Mouse (Mus musculus) erythroid progenitor cell, adult 5-6 weeks (primary cell): ENCODE data around the gene Foxa3. TPM values are rescaled to one million over a fixed set of nuclear protein-coding genes. Genes with fewer than 3 reads are reported as not detected.
"Not testable (repeated sequence)": the region's sequence is repeated elsewhere in the genome, so short reads cannot be mapped to it uniquely, and the experiment has no call there.

ENCODE experiments used
- ATAC-seq: replicated peaks from 2 replicates; pipeline ENCODE4 v1.8.0; 2016; ENCODE audit warnings: moderate number of reproducible peaks, mild to moderate bottlenecking, moderate TSS enrichment, inconsistent platforms; ENCODE audit not compliant: poor library complexity, low FRiP score, severe bottlenecking
- total RNA-seq, 2 experiments: library from RNA; stranded (forward) in 1 of 2; stranded (reverse) in 1 of 2; fragments of 150-400 nt in 1 of 2; fragments of 186-747, 209-891 nt in 1 of 2; gene quantifications; 2 replicates each; pipeline versions ENCODE4 v1.2.3 to v1.2.4; 2015 to 2017; ENCODE audit warnings: low replicate concordance in 2 of 2

Gene Foxa3
- total RNA-seq (2015; ENCODE audit: low replicate concordance) (not detected in 2 replicates), total RNA-seq (2017; ENCODE audit: low replicate concordance) (not detected in 2 replicates)

DNA sequence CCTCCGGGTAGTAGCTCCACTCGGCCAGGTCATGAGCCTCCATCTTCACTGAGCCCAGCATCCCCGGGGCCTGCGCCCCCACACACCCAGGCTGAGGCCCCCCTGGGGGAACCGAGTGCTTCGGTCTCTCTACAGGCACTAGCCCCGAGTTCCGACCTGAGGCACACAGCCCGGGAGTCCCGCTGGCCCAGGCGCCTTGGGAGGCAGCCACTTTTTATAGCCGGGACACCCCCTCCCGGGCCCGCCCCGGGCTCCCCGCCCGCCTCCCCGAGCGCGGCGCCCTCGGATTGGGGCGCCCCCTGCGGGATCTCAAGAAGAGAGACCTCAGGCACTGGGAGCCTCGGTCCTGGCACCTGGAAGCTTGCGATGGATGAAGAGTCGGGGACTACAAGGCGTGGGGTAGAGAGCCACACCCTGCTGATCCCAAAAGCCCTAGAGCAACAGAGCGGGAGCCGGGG is at the start of gene Foxa3:
Gene Foxa3 (minus strand): TSS at position 182 of the 458 bp plus-strand sequence.
- peak; percentile 40 for ATAC-seq

- ATAC-seq: not testable (repeated sequence)
These were observed 47.7 kb upstream of the Foxa3 start for GRCm38 (mm10) chr7:19071024-19071423.

DNA sequence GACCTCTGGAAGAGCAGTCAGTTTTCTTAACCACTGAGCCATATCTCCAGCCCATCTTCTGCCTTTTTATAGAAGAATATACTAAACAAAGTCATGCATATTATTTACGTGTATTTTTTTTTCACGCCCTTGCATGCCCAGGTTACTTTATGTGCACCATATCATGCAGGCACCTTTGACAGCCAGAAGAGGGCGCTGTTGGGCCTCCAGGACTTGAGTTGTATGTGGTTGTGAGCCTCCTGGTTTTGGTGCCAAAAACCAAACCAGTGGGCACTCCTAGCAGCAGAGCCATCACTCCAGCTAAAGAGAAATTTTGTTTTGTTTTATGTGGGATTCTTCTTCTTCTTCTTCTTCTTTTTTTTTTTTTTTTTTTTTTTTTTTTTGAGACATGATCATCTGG is 46.2 kb upstream of the Foxa3 start:
- no peak for ATAC-seq

- ATAC-seq: no peak
These were observed 45.4 kb upstream of the Foxa3 start for GRCm38 (mm10) chr7:19068707-19069106.

DNA sequence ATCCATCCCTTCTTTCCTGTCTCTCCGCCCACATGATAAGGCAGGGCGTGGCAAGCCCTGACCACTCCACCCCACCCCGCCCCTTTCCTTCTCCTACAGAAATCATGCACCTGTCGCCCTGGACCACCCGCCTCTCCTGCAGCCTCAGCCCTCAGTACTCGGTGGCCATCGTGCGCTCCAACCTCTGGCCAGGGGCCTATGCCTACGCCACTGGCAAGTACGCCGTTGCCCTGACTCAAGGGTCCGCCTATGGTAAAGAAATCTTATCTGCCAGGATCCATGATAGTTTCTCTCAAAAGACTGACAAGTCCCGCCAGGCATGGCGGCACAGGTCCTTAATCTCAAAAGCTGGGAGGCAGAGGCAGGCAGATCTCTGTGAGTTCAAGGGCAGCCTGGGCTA is 44.6 kb upstream of the Foxa3 start:
- ATAC-seq: no peak

DNA sequence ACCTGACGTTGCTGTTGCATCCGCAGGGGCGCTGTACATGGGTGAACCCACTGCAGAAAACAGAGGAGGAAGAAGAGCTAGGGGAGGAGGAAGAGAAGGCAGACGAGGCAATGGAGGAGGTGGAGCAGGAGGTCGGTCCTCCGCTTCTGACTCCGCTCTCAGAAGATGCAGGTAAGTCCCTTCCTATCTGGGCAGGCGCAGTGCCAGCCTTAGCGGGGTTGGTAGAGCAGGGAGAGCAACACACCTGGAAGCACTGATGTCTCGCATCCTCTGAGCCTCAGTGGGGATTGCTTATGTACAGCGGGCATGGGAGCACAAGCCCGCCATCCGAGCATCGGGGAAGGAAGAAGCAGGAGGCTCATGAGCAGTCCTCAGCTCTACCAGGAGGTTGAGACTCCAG is 43.7 kb upstream of the Foxa3 start:
- no peak for ATAC-seq

DNA sequence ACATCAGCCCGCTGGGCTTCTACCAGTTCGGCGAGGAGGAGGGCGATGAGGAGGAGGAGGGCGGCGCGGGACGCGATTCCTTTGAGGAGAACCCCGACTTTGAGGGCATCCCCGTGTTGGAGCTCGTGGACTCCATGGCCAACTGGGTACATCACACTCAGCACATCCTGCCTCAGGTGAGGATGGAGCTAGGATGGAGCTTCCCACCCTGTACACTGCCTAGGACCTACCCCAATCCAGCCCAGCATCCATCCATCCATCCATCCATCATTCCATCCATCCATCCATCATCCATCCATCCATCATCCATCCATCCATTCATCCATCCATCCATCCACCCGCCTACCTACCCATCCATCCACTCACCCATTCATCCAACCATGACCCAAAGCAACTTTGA is 42.6 kb upstream of the Foxa3 start:
- ATAC-seq: no peak

DNA sequence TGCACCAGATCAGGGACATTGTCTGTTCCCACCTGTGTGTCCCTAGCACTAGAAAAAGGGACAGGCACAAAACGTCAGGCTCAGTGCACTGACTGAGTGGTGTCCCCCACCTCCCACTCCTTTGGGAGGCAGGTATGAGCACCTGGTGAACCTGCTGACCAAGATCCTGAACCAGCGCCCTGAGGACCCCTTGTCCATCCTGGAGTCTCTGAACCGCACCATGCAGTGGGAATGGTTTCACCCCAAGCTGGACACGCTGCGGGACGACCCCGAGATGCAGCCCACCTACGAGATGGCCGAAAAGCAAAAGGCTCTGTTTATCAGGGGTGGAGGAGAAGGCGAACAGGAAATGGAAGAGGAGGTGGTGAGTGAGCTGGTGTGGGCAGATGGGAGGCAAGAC is 34.1 kb upstream of the Foxa3 start:
- ATAC-seq: no peak

DNA sequence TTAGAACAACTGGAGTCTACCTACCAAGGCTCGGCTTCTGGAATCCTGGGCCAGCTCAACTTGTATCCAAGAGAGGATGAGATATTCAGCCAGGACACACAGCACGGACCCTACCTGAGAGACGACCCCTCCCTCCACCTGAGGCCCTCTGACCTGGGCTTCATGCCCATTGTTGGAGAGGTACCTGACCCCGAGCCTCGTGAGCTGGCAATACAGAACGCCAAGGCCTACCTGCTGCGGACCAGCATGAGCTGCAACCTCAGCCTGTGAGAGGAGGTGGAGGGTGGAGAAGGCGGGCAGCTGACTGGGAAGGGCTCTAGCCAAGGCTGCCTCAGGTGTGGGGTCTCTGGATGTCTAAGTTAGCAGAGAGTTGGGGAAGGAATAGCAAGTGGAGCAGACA is 31.8 kb upstream of the Foxa3 start:
- no peak for ATAC-seq

- no peak for ATAC-seq
These were observed 31.4 kb upstream of the Foxa3 start for GRCm38 (mm10) chr7:19054777-19055076.

DNA sequence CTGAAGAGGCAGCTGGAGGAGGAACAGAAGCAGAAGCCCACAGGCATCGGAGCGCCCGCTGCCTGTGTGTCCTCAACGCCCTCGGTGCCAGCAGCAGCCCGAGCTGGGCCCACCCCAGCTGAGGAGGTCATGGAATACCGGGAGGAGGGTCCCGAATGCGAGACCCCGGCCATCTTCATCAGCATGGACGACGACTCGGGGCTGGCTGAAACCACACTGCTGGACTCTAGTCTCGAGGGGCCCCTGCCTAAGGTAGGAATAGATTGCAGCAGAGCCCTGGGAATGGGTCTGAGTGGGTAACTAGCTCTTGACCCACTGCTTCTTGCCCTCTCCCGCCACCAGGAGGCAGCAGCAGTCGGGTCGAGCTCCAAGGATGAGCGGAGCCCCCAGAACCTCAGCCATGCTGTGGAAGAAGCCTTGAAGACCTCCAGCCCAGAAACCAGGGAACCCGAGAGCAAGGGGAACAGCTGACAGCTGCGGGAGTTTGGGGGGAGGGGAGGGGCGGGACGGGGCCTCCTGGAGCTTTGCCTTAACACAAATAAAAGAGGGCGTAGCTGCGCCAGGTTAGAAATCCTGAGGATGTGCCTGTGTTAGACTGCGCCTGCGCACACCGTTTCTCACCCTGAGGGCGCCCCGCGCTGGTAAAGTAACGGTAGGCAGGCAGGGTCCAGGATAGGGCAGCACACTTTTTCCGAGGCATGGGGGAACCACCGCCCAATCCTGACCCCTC is 30.9 kb upstream of the Foxa3 start, which contains the start of gene Rsph6a:
Gene Rsph6a (plus strand): TSS at position 644 of the 730 bp plus-strand sequence.
- ATAC-seq: no peak

DNA sequence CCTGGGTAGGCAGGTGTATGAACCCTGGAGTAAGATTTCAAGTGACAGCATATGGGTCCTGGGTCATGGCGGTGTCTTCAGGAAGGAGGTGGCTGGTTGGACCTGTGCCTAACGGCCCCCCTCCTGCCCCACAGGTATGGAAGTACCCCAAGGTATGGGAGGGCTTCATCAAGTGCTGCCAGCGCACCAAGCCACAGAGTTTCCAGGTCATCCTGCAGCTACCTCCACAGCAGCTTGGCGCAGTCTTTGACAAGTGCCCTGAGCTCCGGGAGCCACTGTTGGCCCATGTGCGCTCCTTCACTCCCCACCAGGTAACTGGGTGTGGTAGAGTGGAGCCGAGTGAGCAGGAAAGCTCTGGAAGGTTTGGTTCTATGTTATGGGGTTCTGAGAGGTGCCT is 29.8 kb upstream of the Foxa3 start:
- ATAC-seq: no peak

GRCm38 (mm10) chr7:19052345-19053135 is 29.2 kb upstream of the Foxa3 start:
- no peak for ATAC-seq

DNA sequence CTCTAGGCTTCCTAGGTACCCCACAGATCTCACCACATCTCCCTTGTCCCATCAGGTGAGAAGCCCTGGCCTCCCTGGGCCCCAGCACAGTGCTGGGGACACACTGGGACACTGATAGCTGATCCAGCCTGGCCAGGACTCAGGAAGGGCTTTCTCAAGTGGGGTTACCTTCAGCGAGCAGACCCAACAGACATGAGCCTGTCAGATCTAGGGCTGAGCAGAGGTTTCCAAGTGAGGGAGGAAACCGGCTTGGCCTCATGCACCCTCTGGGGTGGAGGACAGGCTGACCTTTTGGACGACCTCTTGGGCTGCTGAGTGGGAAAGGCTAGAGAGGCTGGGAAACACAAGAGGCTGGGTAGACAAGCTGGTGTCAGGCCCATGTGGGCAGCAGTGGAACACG is 27.8 kb upstream of the Foxa3 start:
- no peak for ATAC-seq

DNA sequence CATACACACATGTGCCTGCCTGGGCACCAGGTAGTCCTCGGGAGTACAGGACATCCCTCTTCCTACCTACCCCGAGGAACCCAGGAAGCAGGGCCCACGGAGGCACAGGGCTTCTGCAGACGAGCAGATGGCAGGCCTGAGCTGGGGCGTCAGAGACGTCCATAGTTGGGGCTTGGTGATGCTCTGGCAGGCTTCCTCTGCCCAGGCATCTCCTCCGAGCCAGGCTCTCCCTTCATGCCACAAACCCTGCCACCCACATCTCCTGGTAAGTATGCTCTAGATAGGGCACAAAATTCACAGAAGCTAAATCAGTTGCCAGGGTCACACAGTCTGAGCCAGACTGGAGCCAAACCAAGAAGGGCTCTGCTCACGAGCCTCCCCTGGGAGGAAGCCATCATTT is 26.8 kb upstream of the Foxa3 start:
- ATAC-seq: no peak

DNA sequence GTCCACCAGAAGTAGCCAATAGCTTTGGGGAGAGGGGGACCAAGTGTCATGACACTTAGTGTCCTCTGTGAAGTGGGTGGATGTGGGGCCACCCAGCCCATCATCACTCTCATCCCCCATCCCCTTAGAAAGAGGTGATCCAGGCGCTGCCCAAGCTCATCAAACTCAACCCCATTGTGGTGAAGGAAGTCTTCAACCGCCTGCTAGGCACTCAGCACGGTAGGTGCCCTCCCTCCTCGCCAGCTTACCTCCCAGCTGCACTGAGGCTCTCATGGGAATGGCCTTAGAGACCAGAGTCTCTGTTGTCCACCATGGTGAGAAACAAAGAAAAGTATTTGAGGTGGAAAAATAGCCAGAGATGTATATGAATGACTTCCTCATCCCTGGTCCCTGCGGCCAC is 25.9 kb upstream of the Foxa3 start:
- ATAC-seq: no peak

- ATAC-seq: no peak
These were observed 24.7 kb upstream of the Foxa3 start for GRCm38 (mm10) chr7:19048006-19048527.

DNA sequence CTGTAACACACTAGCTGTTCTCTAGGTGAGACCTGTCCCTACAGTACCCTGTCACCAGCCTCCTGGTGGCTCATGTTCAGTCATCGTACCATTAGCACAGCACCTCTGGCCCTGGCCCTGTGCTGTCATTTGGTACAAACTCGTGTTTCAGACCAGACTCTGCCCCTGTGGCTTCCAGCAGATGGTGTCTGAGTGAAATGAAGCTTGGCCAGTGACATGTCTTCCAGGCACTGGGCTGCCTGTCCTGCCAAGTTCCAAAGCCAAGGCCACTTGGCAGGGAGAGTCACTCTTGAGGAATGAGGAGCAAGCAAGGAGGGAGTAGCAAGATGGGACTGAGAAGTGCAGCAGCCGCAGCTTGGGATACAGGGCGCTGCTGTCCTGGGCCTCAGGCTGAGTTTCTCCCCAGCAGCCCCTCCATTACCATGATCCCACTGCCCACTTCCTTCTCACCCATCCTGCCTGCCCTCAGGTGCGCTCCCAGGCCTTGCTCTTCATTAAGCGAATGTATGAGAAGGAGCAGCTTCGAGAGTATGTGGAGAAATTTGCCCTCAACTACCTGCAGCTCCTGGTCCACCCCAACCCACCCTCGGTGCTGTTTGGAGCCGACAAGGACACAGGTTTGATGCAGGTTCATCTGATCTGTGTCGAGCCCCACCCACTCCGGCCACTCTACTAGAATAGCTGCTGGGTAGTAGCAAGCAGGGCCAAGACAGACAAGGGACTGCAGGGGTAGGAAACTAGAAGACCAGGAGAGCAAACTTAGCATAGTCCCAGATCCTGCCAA is 23.1 kb upstream of the Foxa3 start:
- ATAC-seq: no peak

DNA sequence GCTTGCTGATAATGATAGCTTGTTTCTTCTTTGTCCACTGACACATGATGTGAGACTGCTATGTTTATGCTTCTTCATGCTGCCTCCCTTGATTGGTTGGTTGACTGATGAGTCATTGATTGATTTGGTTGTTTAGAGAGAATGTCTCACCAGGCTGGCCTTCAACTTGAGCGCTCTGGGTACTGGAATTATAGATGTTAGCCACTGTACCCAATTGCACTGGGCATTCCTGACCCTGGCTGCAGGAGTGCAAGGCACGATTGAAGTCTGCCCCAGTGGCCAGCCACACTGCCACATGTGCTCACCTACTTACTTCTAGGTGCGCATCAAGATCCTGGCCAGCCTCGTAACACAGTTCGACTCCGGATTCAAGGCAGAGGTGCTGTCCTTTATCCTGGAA is 21.3 kb upstream of the Foxa3 start:
- ATAC-seq: no peak

DNA sequence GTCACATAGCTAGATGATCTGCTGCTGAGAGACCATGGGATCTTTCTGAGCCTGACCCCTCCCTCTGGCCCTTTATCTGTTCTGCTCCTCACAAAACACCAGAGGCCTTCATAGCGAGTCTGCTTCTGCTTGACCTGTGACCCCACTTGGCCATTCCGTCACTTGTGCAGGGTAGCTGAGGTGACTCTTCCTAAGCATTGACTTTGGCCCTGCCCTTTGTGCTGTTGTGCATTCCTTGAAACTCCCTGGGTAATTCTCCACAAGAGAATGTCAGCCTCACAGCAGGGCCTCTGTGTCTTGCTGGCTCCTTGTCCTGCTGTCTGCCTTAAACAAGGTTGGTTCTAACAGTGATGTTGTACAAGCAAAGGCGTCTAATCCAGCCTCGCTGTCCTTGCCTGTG is 8.3 kb upstream of the Foxa3 start:
- no peak for ATAC-seq
